Mouse (Mus musculus) small intestine, adult 2 months (tissue): ENCODE measurements around the gene Tspan11.

Experiments used
- CTCF ChIP-seq: fragments of 200-500 bp; IDR thresholded peaks from 2 replicates; pipeline ENCODE4 v1.5.1; 2012; ENCODE audit warnings: low read depth, mild to moderate bottlenecking, control low read depth, inconsistent platforms, low read length, moderate library complexity, mixed read lengths; ENCODE audit not compliant: insufficient replicate concordance, insufficient read length; ENCODE audit errors: extremely low read depth
- POLR2A ChIP-seq: fragments of 200-500 bp; IDR thresholded peaks from 2 replicates; pipeline ENCODE4 v1.6.1; 2012; ENCODE audit warnings: low read depth, mild to moderate bottlenecking, control low read depth, inconsistent platforms, low read length, moderate library complexity

DNA sequence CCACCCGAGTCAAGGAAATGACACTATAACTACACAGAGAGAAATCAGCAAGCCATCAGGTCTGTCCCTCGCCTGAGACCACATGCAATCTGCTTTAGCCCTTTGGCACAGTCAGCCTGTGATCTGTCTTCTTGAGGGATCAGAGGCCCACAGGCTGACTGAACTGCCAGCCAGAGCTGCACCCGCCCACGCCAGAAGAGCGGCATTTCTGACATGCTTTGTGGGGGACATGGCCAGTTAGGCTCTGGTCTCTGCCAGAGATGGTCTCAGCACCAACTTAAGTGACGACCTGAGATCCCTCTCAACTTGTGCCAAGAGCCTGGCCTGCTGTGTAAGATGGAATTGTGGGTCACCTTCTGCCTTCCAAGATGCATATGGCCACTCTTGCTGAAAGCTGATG is 89.3 kb downstream of the Tspan11 start:
- TF ChIP-seq CTCF = no peak
- TF ChIP-seq POLR2A = no peak
